Mouse (Mus musculus): ENCODE data around the gene Gm42906.
A peak's percentile ranks its signal among the peaks of the same experiment; 100 is the strongest.

Gene Gm42906

GRCm38 (mm10) chr5:151393821-151394662 lies 33.9 kb downstream of the Gm42906 start:
- DNase-seq = peak in 1 of 2 experiments; percentile 21

- DNase-seq = no peak
Measured at GRCm38 (mm10) chr5:151389827-151390226, 38.1 kb downstream of the Gm42906 start.

GRCm38 (mm10) chr5:151379896-151380295 lies 48.1 kb downstream of the Gm42906 start:
- DNase-seq = no peak

- DNase-seq = no peak
Measured at GRCm38 (mm10) chr5:151379210-151379609, 48.8 kb downstream of the Gm42906 start.

- DNase-seq = no peak
Measured at GRCm38 (mm10) chr5:151376931-151377330, 51.0 kb downstream of the Gm42906 start.

GRCm38 (mm10) chr5:151374825-151375224 lies 53.1 kb downstream of the Gm42906 start:
- DNase-seq = no peak

- DNase-seq = no peak
Measured at GRCm38 (mm10) chr5:151371130-151371529, 56.8 kb downstream of the Gm42906 start.

- DNase-seq = peak in 1 of 2 experiments; percentile 7
Measured at GRCm38 (mm10) chr5:151369306-151369721, 58.6 kb downstream of the Gm42906 start.

GRCm38 (mm10) chr5:151368395-151369190 lies 59.4 kb downstream of the Gm42906 start:
- DNase-seq = peak; percentile 100

GRCm38 (mm10) chr5:151367881-151368394 lies 60.0 kb downstream of the Gm42906 start:
- peak; percentile 63 to 66 for DNase-seq

GRCm38 (mm10) chr5:151367317-151367716 lies 60.6 kb downstream of the Gm42906 start:
- no peak for DNase-seq

GRCm38 (mm10) chr5:151363343-151364000 lies 64.5 kb downstream of the Gm42906 start:
- no peak for DNase-seq

- DNase-seq = no peak
Measured at GRCm38 (mm10) chr5:151349616-151350015, 78.3 kb downstream of the Gm42906 start.

- DNase-seq = no peak
Measured at GRCm38 (mm10) chr5:151348418-151348817, 79.5 kb downstream of the Gm42906 start.

GRCm38 (mm10) chr5:151346626-151347025 lies 81.3 kb downstream of the Gm42906 start:
- DNase-seq = peak; percentile 64 to 71

- no peak for DNase-seq
Measured at GRCm38 (mm10) chr5:151344737-151345136, 83.2 kb downstream of the Gm42906 start.

GRCm38 (mm10) chr5:151333686-151334085 lies 94.3 kb downstream of the Gm42906 start:
- no peak for DNase-seq

- no peak for DNase-seq
Measured at GRCm38 (mm10) chr5:151333191-151333594, 94.8 kb downstream of the Gm42906 start.

- peak; percentile 6 to 45 for DNase-seq
Measured at GRCm38 (mm10) chr5:151315804-151316597, 112.0 kb downstream of the Gm42906 start.

- no peak for DNase-seq
Measured at GRCm38 (mm10) chr5:151300286-151300685, 127.7 kb downstream of the Gm42906 start.

GRCm38 (mm10) chr5:151299576-151299975 lies 128.4 kb downstream of the Gm42906 start:
- DNase-seq = peak in 1 of 2 experiments; percentile 6

GRCm38 (mm10) chr5:151298371-151298770 lies 129.6 kb downstream of the Gm42906 start:
- DNase-seq = no peak
